Mouse (Mus musculus): Measurements from ENCODE around the gene Txnip. TPM values are rescaled to one million over a fixed set of nuclear protein-coding genes. Genes with fewer than 3 reads are reported as not detected.
"Not testable (repeated sequence)": the region's sequence is repeated elsewhere in the genome, so short reads cannot be mapped to it uniquely, and the experiment has no call there.

Gene Txnip
- polyA plus RNA-seq, 1 experiment from 2014 or later: 51.0 TPM

GRCm38 (mm10) chr3:96600639-96601250 is 43.0 kb downstream of the Txnip start, which contains the start of gene Lix1l:
Lix1l (plus strand) TSS chr3:96601149.
- peaks cover 5% of the 10 kb centered on the region; the same call in 1 of the 2 replicates for H3K36me3 ChIP-seq (ENCODE audit: poor library complexity, severe bottlenecking)
- peaks cover 84% of the 10 kb centered on the region for H3K4me1 ChIP-seq
- peak within 1 kb of the TSS; percentile 85 for H3K4me3 ChIP-seq
- under 1% methylated on average over 26 of the region's 27 CpGs for WGBS
- peaks cover 7% of the 10 kb centered on the region; the same call in 1 of the 2 replicates for H3K27me3 ChIP-seq
- no peaks in the 10 kb centered on the region for H3K9me3 ChIP-seq (replicated peaks)
- peak within 1 kb of the TSS; percentile 69 for H3K4me2 ChIP-seq
- peak; percentile 96 for ATAC-seq
- peak within 1 kb of the TSS; percentile 92 for H3K9ac ChIP-seq
- peak within 1 kb of the TSS; percentile 93 for H3K27ac ChIP-seq

- H3K9me3 ChIP-seq (replicated peaks): no peaks in the 10 kb centered on the region
- peak overlapping the region; percentile 69 for H3K4me2 ChIP-seq
- H3K4me3 ChIP-seq: peak overlapping the region; percentile 85
- WGBS: under 1% methylated on average over 19 of the region's 40 CpGs
- H3K27ac ChIP-seq: peak overlapping the region; percentile 93
- H3K36me3 ChIP-seq (ENCODE audit: poor library complexity, severe bottlenecking): peaks cover 5% of the 10 kb centered on the region; the same call in 1 of the 2 replicates
- H3K9ac ChIP-seq: peak overlapping the region; percentile 92
- H3K27me3 ChIP-seq: 0 out of 2 replicates have a peak, but pooled peaks cover 3% of the 10 kb centered on the region
- peaks cover 79% of the 10 kb centered on the region for H3K4me1 ChIP-seq
- ATAC-seq: peak; percentile 65
Observed at GRCm38 (mm10) chr3:96601251-96601787, 43.6 kb downstream of the Txnip start.

GRCm38 (mm10) chr3:96601941-96602703 is 44.4 kb downstream of the Txnip start:
- Histone ChIP-seq H3K9me3 (replicated peaks) (no peaks in the 10 kb centered on the region), H3K4me2 (peak overlapping the region; percentile 69), H3K27ac (peak overlapping the region; percentile 93), H3K36me3 (ENCODE audit: poor library complexity, severe bottlenecking) (peaks cover 5% of the 10 kb centered on the region; the same call in 1 of the 2 replicates), H3K27me3 (no peaks in the 10 kb centered on the region), H3K9ac (peak overlapping the region; percentile 92), H3K4me3 (peak overlapping the region; percentile 85), H3K4me1 (peaks cover 71% of the 10 kb centered on the region)
- no peak for ATAC-seq
- 11% methylated on average over 10 of the region's 10 CpGs for WGBS

- Histone ChIP-seq H3K4me3 (peak overlapping the region; percentile 85), H3K4me1 (peaks cover 65% of the 10 kb centered on the region), H3K9ac (peak overlapping the region; percentile 92), H3K27me3 (no peaks in the 10 kb centered on the region), H3K4me2 (peak overlapping the region; percentile 69), H3K27ac (peak overlapping the region; percentile 93), H3K36me3 (ENCODE audit: poor library complexity, severe bottlenecking) (peaks cover 10% of the 10 kb centered on the region; the same call in 1 of the 2 replicates), H3K9me3 (replicated peaks) (no peaks in the 10 kb centered on the region)
- WGBS: 45% methylated on average over 5 of the region's 5 CpGs
- no peak for ATAC-seq
Observed at GRCm38 (mm10) chr3:96602704-96603084, 44.9 kb downstream of the Txnip start.

- Histone ChIP-seq H3K9me3 (replicated peaks) (no peaks in the 10 kb centered on the region), H3K4me3 (peak overlapping the region; percentile 85), H3K36me3 (ENCODE audit: poor library complexity, severe bottlenecking) (peaks cover 10% of the 10 kb centered on the region; the same call in 1 of the 2 replicates), H3K4me2 (peak overlapping the region; percentile 69), H3K27me3 (no peaks in the 10 kb centered on the region), H3K9ac (peak overlapping the region; percentile 92), H3K4me1 (peaks cover 59% of the 10 kb centered on the region), H3K27ac (peak overlapping the region; percentile 93; the same call in 1 of the 2 replicates)
- no peak for ATAC-seq
- 47% methylated on average over 5 of the region's 5 CpGs for WGBS
Observed at GRCm38 (mm10) chr3:96603311-96603710, 45.6 kb downstream of the Txnip start.

- 84% methylated on average over 4 of the region's 4 CpGs for WGBS
- H3K4me3 ChIP-seq; H3K27ac ChIP-seq; H3K27me3 ChIP-seq; H3K4me2 ChIP-seq; H3K9me3 ChIP-seq (replicated peaks); ATAC-seq; H3K9ac ChIP-seq: not testable (repeated sequence)
- Histone ChIP-seq H3K36me3 (ENCODE audit: poor library complexity, severe bottlenecking) (peaks cover 19% of the 10 kb centered on the region; the same call in 1 of the 2 replicates), H3K4me1 (peaks cover 39% of the 10 kb centered on the region)
Observed at GRCm38 (mm10) chr3:96606007-96606406, 48.2 kb downstream of the Txnip start.

- H3K4me2 ChIP-seq: no peak overlapping the region
- H3K4me3 ChIP-seq: no peak overlapping the region
- no peaks in the 10 kb centered on the region for H3K9me3 ChIP-seq (replicated peaks)
- H3K4me1 ChIP-seq: peaks cover 39% of the 10 kb centered on the region
- WGBS: 93% methylated on average over 4 of the region's 4 CpGs
- no peak overlapping the region for H3K27ac ChIP-seq
- no peak for ATAC-seq
- H3K9ac ChIP-seq: no peak overlapping the region
- peaks cover 19% of the 10 kb centered on the region; the same call in 1 of the 2 replicates for H3K36me3 ChIP-seq (ENCODE audit: poor library complexity, severe bottlenecking)
- H3K27me3 ChIP-seq: no peaks in the 10 kb centered on the region
Observed at GRCm38 (mm10) chr3:96606618-96607017, 48.9 kb downstream of the Txnip start.

Other genes with a start within 250 kb of the Txnip start
- gene BC107364, start 105.7 kb upstream of the Txnip start, polyA plus RNA-seq (2015; fragmentation: Nextera tagmentation; extraction: Ambion mirVana): not detected in 2 replicates
- gene Hfe2, start 32.8 kb upstream of the Txnip start, polyA plus RNA-seq (2015; fragmentation: Nextera tagmentation; extraction: Ambion mirVana): 0.25 and 0.36 TPM in 2 replicates
- 1.2 and 1.3 TPM in 2 replicates for gene Gm16253, start 19.0 kb downstream of the Txnip start, polyA plus RNA-seq (2015; fragmentation: Nextera tagmentation; extraction: Ambion mirVana)
- 37.5 and 40.2 TPM in 2 replicates for gene Polr3gl, start 36.2 kb downstream of the Txnip start, polyA plus RNA-seq (2015; fragmentation: Nextera tagmentation; extraction: Ambion mirVana)
- 6.6 and 6.7 TPM in 2 replicates for gene Ankrd34a, start 38.7 kb downstream of the Txnip start, polyA plus RNA-seq (2015; fragmentation: Nextera tagmentation; extraction: Ambion mirVana)
- 6.9 and 7.2 TPM in 2 replicates for gene Lix1l, start 43.2 kb downstream of the Txnip start, polyA plus RNA-seq (2015; fragmentation: Nextera tagmentation; extraction: Ambion mirVana)
- gene Rbm8a, start 72.0 kb downstream of the Txnip start, polyA plus RNA-seq (2015; fragmentation: Nextera tagmentation; extraction: Ambion mirVana): 161 and 168 TPM in 2 replicates
- 48.2 and 54.0 TPM in 2 replicates for gene Pex11b, start 77.4 kb downstream of the Txnip start, polyA plus RNA-seq (2015; fragmentation: Nextera tagmentation; extraction: Ambion mirVana)
- 0.06 and 0.10 TPM in 2 replicates for gene Gm42957, start 77.5 kb downstream of the Txnip start, polyA plus RNA-seq (2015; fragmentation: Nextera tagmentation; extraction: Ambion mirVana)
- gene Itga10, start 87.6 kb downstream of the Txnip start, polyA plus RNA-seq (2015; fragmentation: Nextera tagmentation; extraction: Ambion mirVana): 0.40 and 0.57 TPM in 2 replicates
- 0.57 and 2.3 TPM in 2 replicates for gene Ankrd35, start 112.2 kb downstream of the Txnip start, polyA plus RNA-seq (2015; fragmentation: Nextera tagmentation; extraction: Ambion mirVana)
- gene Pias3, start 138.4 kb downstream of the Txnip start, polyA plus RNA-seq (2015; fragmentation: Nextera tagmentation; extraction: Ambion mirVana): 28.8 and 31.0 TPM in 2 replicates
- gene Nudt17, start 150.6 kb downstream of the Txnip start, polyA plus RNA-seq (2015; fragmentation: Nextera tagmentation; extraction: Ambion mirVana): 6.4 and 7.2 TPM in 2 replicates
- gene Polr3c, start 169.7 kb downstream of the Txnip start, polyA plus RNA-seq (2015; fragmentation: Nextera tagmentation; extraction: Ambion mirVana): 41.1 and 42.0 TPM in 2 replicates
- 68.6 and 71.7 TPM in 2 replicates for gene Rnf115, start 169.7 kb downstream of the Txnip start, polyA plus RNA-seq (2015; fragmentation: Nextera tagmentation; extraction: Ambion mirVana)